Mouse (Mus musculus) heart, postnatal 4 days (tissue): Measurements from ENCODE around the gene Amer2. TPM values are rescaled to one million over a fixed set of nuclear protein-coding genes. Genes with fewer than 3 reads are reported as not detected.

Experiments
- total RNA-seq, 2 experiments: library from RNA; stranded (reverse); gene quantifications; 2 replicates each; pipeline ENCODE4 v1.2.3; 2021

Gene Amer2
- total RNA-seq, 2 experiments from 2014 or later: 0.07 to 0.10 TPM

Other genes starting within 250 kb of the Amer2 start
- gene Atp8a2, start 176.1 kb upstream of the Amer2 start, total RNA-seq: 1 to 10 TPM; 5.6 to 8.1 TPM
- gene Nupl1, start 121.8 kb upstream of the Amer2 start, total RNA-seq: not detected
- 10 to 100 TPM; 50.0 to 50.6 TPM for gene Gm49336, start 121.8 kb upstream of the Amer2 start, total RNA-seq
- gene Mtmr6, start 108.0 kb upstream of the Amer2 start, total RNA-seq: 10 to 100 TPM; 27.3 TPM